Mouse (Mus musculus) lung, postnatal 0 days (tissue): Measurements from ENCODE around the gene Trappc4.

Experiments
- CTCF ChIP-seq: IDR thresholded peaks from 2 replicates; pipeline ENCODE4 v1.5.1; 2016; ENCODE audit warnings: antibody characterized with exemption, mild to moderate bottlenecking
- EP300 ChIP-seq: IDR thresholded peaks from 2 replicates; pipeline ENCODE4 v1.6.1; 2016; ENCODE audit warnings: antibody characterized with exemption, mild to moderate bottlenecking, control low read depth

GRCm38 (mm10) chr9:44398551-44398950 lies 8.8 kb downstream of the Trappc4 start:
- TF ChIP-seq EP300 (no peak), CTCF (no peak)
